Comparison of ENCODE assay signal across 8 mouse cellular contexts in the genomic region with DNA sequence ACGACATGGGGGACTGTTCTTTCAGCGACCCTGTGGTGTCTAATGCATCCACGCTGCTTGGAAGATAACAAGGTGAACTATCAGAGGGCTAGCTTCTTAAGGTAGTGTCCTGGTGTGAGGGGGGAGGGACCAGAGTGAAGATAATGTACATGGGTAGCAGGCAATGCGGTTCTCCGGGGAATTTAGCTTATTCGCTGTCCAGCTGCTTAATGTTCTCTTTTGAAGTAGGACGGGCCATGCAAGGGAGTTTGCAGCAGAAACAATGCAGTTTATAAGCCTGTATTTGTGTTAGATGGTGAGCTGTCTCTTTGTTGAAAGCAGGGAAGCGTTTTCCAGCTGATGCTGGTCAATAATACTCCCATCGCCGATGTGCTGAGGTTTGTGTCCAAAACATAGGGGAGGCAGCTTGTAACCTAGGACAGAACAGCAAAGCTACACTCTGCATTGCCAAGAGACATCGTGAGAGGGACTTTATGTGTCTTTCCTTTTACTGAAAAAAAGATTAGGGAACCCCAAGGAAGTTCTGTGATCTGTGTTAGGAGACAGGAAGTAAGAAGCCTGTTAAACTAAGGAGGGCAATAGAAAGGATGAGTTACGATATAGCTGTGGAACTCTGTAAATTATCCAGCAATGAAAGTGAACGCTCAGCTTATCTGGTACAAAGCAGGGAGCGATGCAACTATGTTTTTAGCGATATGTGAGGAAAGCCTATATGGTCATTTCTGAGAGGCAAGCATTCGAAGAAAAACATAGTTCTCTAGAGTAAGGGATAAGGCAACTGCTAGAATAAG. TPM values are rescaled to one million over a fixed set of nuclear protein-coding genes. Genes with fewer than 3 reads are reported as not detected.
DNase-seq lines count a peak whose midpoint lies in the region; ATAC-seq lines count a peak whose summit lies in the region.

No protein-coding gene starts in this region.

- H3K27ac ChIP-seq in midbrain, embryonic 14.5 days (replicated peaks; ENCODE audit: low read depth, low read length), result peak overlapping the region; percentile 66

- H3K9ac ChIP-seq in midbrain, embryonic 14.5 days (replicated peaks; ENCODE audit: low read length), result peak overlapping the region; percentile 61

- peak overlapping the region; percentile 83 for H3K4me2 ChIP-seq in midbrain, embryonic 14.5 days (ENCODE audit: low read length)

- DNase-seq in layer of hippocampus, adult 11-12 months (ENCODE audit: low spot score), result peak; percentile 8
- no peak for DNase-seq in layer of hippocampus, adult 9-10 months (ENCODE audit: low spot score)
- peak; percentile 56 for DNase-seq in cerebellum, adult 9-11 months
- peak; percentile 26 for DNase-seq in forelimb bud, embryonic 11.5 days (ENCODE audit: low read depth, low spot score)
- DNase-seq in midbrain, embryonic 14.5 days, result peak; percentile 72
- DNase-seq in ovary, adult 18-20 months (ENCODE audit: low spot score), result no peak
- DNase-seq in spleen, postnatal 14 days (ENCODE audit: low spot score in 2 of 2), result no peak
- DNase-seq in c-Kit-positive CD71-positive TER-119-positive erythroid progenitor cells, embryonic 14.5 days (ENCODE audit: low spot score), result no peak

- peak overlapping the region; percentile 51 for H3K4me3 ChIP-seq in midbrain, embryonic 14.5 days (replicated peaks; ENCODE audit: low read depth, low read length)

- no peaks in the 10 kb centered on the region for H3K9me3 ChIP-seq in midbrain, embryonic 14.5 days (ENCODE audit: control insufficient read depth, low read length)

- no peaks in the 10 kb centered on the region for H3K36me3 ChIP-seq in midbrain, embryonic 14.5 days (ENCODE audit: control insufficient read depth, insufficient read depth, low read length)

- ATAC-seq in midbrain, embryonic 14.5 days (ENCODE audit: low FRiP score, low TSS enrichment), result peak; percentile 66; the same call in 1 of the 2 replicates

- no peaks in the 10 kb centered on the region for H3K4me1 ChIP-seq in midbrain, embryonic 14.5 days (ENCODE audit: control insufficient read depth, insufficient read depth, low read length)

- 15% methylated on average over 16 of the region's 16 CpGs for WGBS in midbrain, embryonic 14.5 days

- H3K27me3 ChIP-seq in midbrain, embryonic 14.5 days (ENCODE audit: control insufficient read depth, insufficient read depth, low read length), result no peaks in the 10 kb centered on the region

RNA-seq across cellular contexts. Expression of a gene that starts 0.9 kb away (rescaled TPM):
- 18.1 and 18.2 TPM in 2 replicates for polyA plus RNA-seq in midbrain, embryonic 14.5 days (2014; fragmentation: Nextera tagmentation; extraction: Ambion mirVana)

Comparison
In these comparisons a context has a peak if more than half of its experiments do, and no peak if none do; other contexts are left out.
1. DNase-seq: peak in layer of hippocampus, adult 11-12 months (single experiment), cerebellum, adult 9-11 months (single experiment), forelimb bud, embryonic 11.5 days (single experiment) and midbrain, embryonic 14.5 days (single experiment); none in layer of hippocampus, adult 9-10 months (single experiment), ovary, adult 18-20 months (single experiment), spleen, postnatal 14 days (0 of 2) and c-Kit-positive CD71-positive TER-119-positive erythroid progenitor cells, embryonic 14.5 days (single experiment).